Mouse (Mus musculus): ENCODE measurements at regions not wholly inside any gene's neighbourhood (a gene's known extent, or its start where the extent isn't known, plus 50 kb on each side); places are given as distances from the start of the nearest gene placed in this dataset.

- DNase-seq (ENCODE audit: low spot score in 2 of 2) = no peak
These were observed 177.7 kb upstream of the Id4 start for GRCm38 (mm10) chr13:48083294-48083693.

- DNase-seq (ENCODE audit: low spot score in 2 of 2) = no peak
These were observed 177.2 kb upstream of the Id4 start for GRCm38 (mm10) chr13:48083807-48084206.

GRCm38 (mm10) chr13:48094275-48095035 lies 166.6 kb upstream of the Id4 start:
- DNase-seq (ENCODE audit: low spot score in 2 of 2) = no peak

- DNase-seq (ENCODE audit: low spot score in 2 of 2) = no peak
These were observed 158.9 kb upstream of the Id4 start for GRCm38 (mm10) chr13:48102156-48102555.

- no peak for DNase-seq (ENCODE audit: low spot score in 2 of 2)
These were observed 158.5 kb upstream of the Id4 start for GRCm38 (mm10) chr13:48102576-48102975.

GRCm38 (mm10) chr13:48104766-48105165 lies 156.3 kb upstream of the Id4 start:
- DNase-seq (ENCODE audit: low spot score in 2 of 2) = no peak

GRCm38 (mm10) chr13:48106946-48107345 lies 154.1 kb upstream of the Id4 start:
- no peak for DNase-seq (ENCODE audit: low spot score in 2 of 2)

GRCm38 (mm10) chr13:48115890-48116289 lies 145.1 kb upstream of the Id4 start:
- no peak for DNase-seq (ENCODE audit: low spot score in 2 of 2)

GRCm38 (mm10) chr13:48126582-48126981 lies 134.4 kb upstream of the Id4 start:
- no peak for DNase-seq (ENCODE audit: low spot score in 2 of 2)

- peak in 1 of 2 experiments; percentile 28 for DNase-seq (ENCODE audit: low spot score in 2 of 2)
These were observed 130.3 kb upstream of the Id4 start for GRCm38 (mm10) chr13:48130724-48131123.

GRCm38 (mm10) chr13:48131681-48132080 lies 129.3 kb upstream of the Id4 start:
- no peak for DNase-seq (ENCODE audit: low spot score in 2 of 2)

GRCm38 (mm10) chr13:48145976-48146375 lies 115.1 kb upstream of the Id4 start:
- DNase-seq (ENCODE audit: low spot score in 2 of 2) = no peak

- DNase-seq (ENCODE audit: low spot score in 2 of 2) = no peak
These were observed 114.0 kb upstream of the Id4 start for GRCm38 (mm10) chr13:48147061-48147460.

- no peak for DNase-seq (ENCODE audit: low spot score in 2 of 2)
These were observed 107.8 kb upstream of the Id4 start for GRCm38 (mm10) chr13:48153248-48153647.

- no peak for DNase-seq (ENCODE audit: low spot score in 2 of 2)
These were observed 107.2 kb upstream of the Id4 start for GRCm38 (mm10) chr13:48153684-48154413.

- DNase-seq (ENCODE audit: low spot score in 2 of 2) = no peak
These were observed 106.5 kb upstream of the Id4 start for GRCm38 (mm10) chr13:48154414-48155105.

GRCm38 (mm10) chr13:48159020-48159910 lies 101.8 kb upstream of the Id4 start:
- no peak for DNase-seq (ENCODE audit: low spot score in 2 of 2)

GRCm38 (mm10) chr13:48160161-48160560 lies 100.9 kb upstream of the Id4 start:
- DNase-seq (ENCODE audit: low spot score in 2 of 2) = no peak

- DNase-seq (ENCODE audit: low spot score in 2 of 2) = no peak
These were observed 99.7 kb upstream of the Id4 start for GRCm38 (mm10) chr13:48161339-48161738.

GRCm38 (mm10) chr13:48164586-48164985 lies 96.4 kb upstream of the Id4 start:
- DNase-seq (ENCODE audit: low spot score in 2 of 2) = no peak

- DNase-seq (ENCODE audit: low spot score in 2 of 2) = no peak
These were observed 95.2 kb upstream of the Id4 start for GRCm38 (mm10) chr13:48165838-48166237.

- no peak for DNase-seq (ENCODE audit: low spot score in 2 of 2)
These were observed 93.1 kb upstream of the Id4 start for GRCm38 (mm10) chr13:48167976-48168375.

Measured in urinary bladder, postnatal 36 days (tissue).